Mouse (Mus musculus) lung, embryonic 15.5 days (tissue): ENCODE results near the gene Ube2z. TPM values are rescaled to one million over a fixed set of nuclear protein-coding genes. Genes with fewer than 3 reads are reported as not detected.
A peak's percentile ranks its signal among the peaks of the same experiment; 100 is the strongest.

ENCODE experiments used
- ATAC-seq: fragments of 200-750 bp; cut with Nextera tagmentation; 2 replicates; pipeline ENCODE4 v1.8.0; 2017; ENCODE audit warnings: moderate number of reproducible peaks, borderline replicate concordance; ENCODE audit not compliant: low FRiP score, low TSS enrichment; ENCODE audit errors: extremely low read depth
- H3K27ac ChIP-seq: fragments of 300-500 bp; sonication (generic); 2 replicates; pipeline ENCODE4 v1.5.1; 2015; ENCODE audit warnings: moderate library complexity, mild to moderate bottlenecking, inconsistent platforms
- H3K27me3 ChIP-seq: fragments of 300-500 bp; sonication (generic); 2 replicates; pipeline ENCODE4 v1.6.1; 2015; ENCODE audit warnings: inconsistent platforms
- H3K36me3 ChIP-seq: fragments of 300-500 bp; sonication (generic); 2 replicates; pipeline ENCODE4 v1.6.1; 2015; ENCODE audit warnings: inconsistent platforms
- H3K4me1 ChIP-seq: fragments of 300-500 bp; sonication (generic); 2 replicates; pipeline ENCODE4 v1.6.1; 2015; ENCODE audit warnings: inconsistent platforms
- H3K4me2 ChIP-seq: fragments of 300-500 bp; sonication (generic); 2 replicates; pipeline ENCODE4 v1.6.1; 2015; ENCODE audit warnings: inconsistent platforms, mild to moderate bottlenecking, moderate library complexity
- H3K4me3 ChIP-seq: fragments of 300-500 bp; sonication (generic); 2 replicates; pipeline ENCODE4 v1.5.1; 2015; ENCODE audit warnings: mild to moderate bottlenecking, inconsistent platforms
- H3K9ac ChIP-seq: fragments of 300-500 bp; sonication (generic); 2 replicates; pipeline ENCODE4 v1.6.1; 2015; ENCODE audit warnings: inconsistent platforms
- H3K9me3 ChIP-seq: fragments of 300-500 bp; sonication (generic); 2 replicates; pipeline ENCODE4 v1.6.1; 2016; ENCODE audit warnings: inconsistent platforms
- WGBS: fragments of 180-500 bp; shearing (Covaris S2); methylation state at CpG from one replicate; pipeline ENCODE4 v1.1.7; 2015; 5-methylcytosine and 5-hydroxymethylcytosine counted together
- polyA plus RNA-seq: library from polyadenylated mRNA; unstranded; fragments of >200 nt; fragmentation: Nextera tagmentation; extraction: Ambion mirVana; gene quantifications from 2 replicates; pipeline ENCODE4 v1.2.1, GENCODE M21; 2015

The Ube2z gene
- polyA plus RNA-seq, 1 experiment from 2014 or later = 45.0 TPM

- Histone ChIP-seq H3K4me1 (peaks cover 18% of the 10 kb centered on the region), H3K4me3 (peak overlapping the region; percentile 72), H3K9me3 (no peaks in the 10 kb centered on the region), H3K9ac (peak overlapping the region; percentile 16; the same call in 1 of the 2 replicates), H3K4me2 (peak overlapping the region; percentile 56), H3K27me3 (no peaks in the 10 kb centered on the region), H3K36me3 (peaks cover 10% of the 10 kb centered on the region), H3K27ac (peak overlapping the region; percentile 70)
- no peak for ATAC-seq
- 61% methylated on average over 13 of the region's 13 CpGs for WGBS
These were observed 11.3 kb upstream of the Ube2z start for GRCm38 (mm10) chr11:96076221-96077105.

GRCm38 (mm10) chr11:96075509-96076220 is 10.5 kb upstream of the Ube2z start, which contains the start of gene Atp5g1:
Atp5g1 (minus strand) TSS chr11:96075670.
- ATAC-seq = peak; percentile 97
- peaks cover 18% of the 10 kb centered on the region for H3K4me1 ChIP-seq
- H3K9me3 ChIP-seq = no peaks in the 10 kb centered on the region
- peak within 1 kb of the TSS; percentile 71 for H3K9ac ChIP-seq
- peaks cover 18% of the 10 kb centered on the region for H3K36me3 ChIP-seq
- no peaks in the 10 kb centered on the region for H3K27me3 ChIP-seq
- peak within 1 kb of the TSS; percentile 73 for H3K4me2 ChIP-seq
- H3K4me3 ChIP-seq = peak within 1 kb of the TSS; percentile 72
- under 1% methylated on average over 37 of the region's 37 CpGs for WGBS
- H3K27ac ChIP-seq = peak within 1 kb of the TSS; percentile 76

GRCm38 (mm10) chr11:96075177-96075508 is 10.0 kb upstream of the Ube2z start:
- Histone ChIP-seq H3K36me3 (peaks cover 23% of the 10 kb centered on the region), H3K9me3 (no peaks in the 10 kb centered on the region), H3K27me3 (no peaks in the 10 kb centered on the region), H3K4me3 (peak overlapping the region; percentile 72), H3K9ac (peak overlapping the region; percentile 71), H3K4me2 (peak overlapping the region; percentile 73), H3K4me1 (peaks cover 18% of the 10 kb centered on the region), H3K27ac (peak overlapping the region; percentile 76)
- ATAC-seq = no peak
- WGBS = 0% methylated on average over 15 of the region's 15 CpGs

GRCm38 (mm10) chr11:96074351-96075176 is 9.4 kb upstream of the Ube2z start:
- WGBS = 11% methylated on average over 17 of the region's 17 CpGs
- no peak for ATAC-seq
- Histone ChIP-seq H3K9ac (peak overlapping the region; percentile 71), H3K27ac (peak overlapping the region; percentile 76; the same call in 1 of the 2 replicates), H3K4me2 (peak overlapping the region; percentile 73), H3K9me3 (no peaks in the 10 kb centered on the region), H3K4me3 (peak overlapping the region; percentile 72), H3K4me1 (peaks cover 18% of the 10 kb centered on the region), H3K27me3 (no peaks in the 10 kb centered on the region), H3K36me3 (peaks cover 23% of the 10 kb centered on the region)

GRCm38 (mm10) chr11:96073295-96073993 is 8.3 kb upstream of the Ube2z start:
- Histone ChIP-seq H3K4me3 (no peak overlapping the region), H3K9ac (no peak overlapping the region)

GRCm38 (mm10) chr11:96071013-96071412 is 5.8 kb upstream of the Ube2z start:
- Histone ChIP-seq H3K4me3 (no peak overlapping the region), H3K4me1 (peaks cover 14% of the 10 kb centered on the region), H3K9ac (no peak overlapping the region), H3K4me2 (no peak overlapping the region), H3K9me3 (no peaks in the 10 kb centered on the region), H3K36me3 (peaks cover 23% of the 10 kb centered on the region), H3K27ac (no peak overlapping the region), H3K27me3 (no peaks in the 10 kb centered on the region)
- WGBS = 88% methylated on average over 1 of the region's 1 CpGs
- no peak for ATAC-seq

More at GRCm38 (mm10) chr11:96073295-96073993, 8.3 kb upstream of the Ube2z start:
- Histone ChIP-seq H3K4me1 (peaks cover 18% of the 10 kb centered on the region), H3K27ac (no peak overlapping the region), H3K36me3 (peaks cover 23% of the 10 kb centered on the region), H3K9me3 (no peaks in the 10 kb centered on the region), H3K27me3 (no peaks in the 10 kb centered on the region), H3K4me2 (peak overlapping the region; percentile 73)
- 77% methylated on average over 9 of the region's 9 CpGs for WGBS
- no peak for ATAC-seq

- no peak overlapping the region for H3K4me3 ChIP-seq
- no peaks in the 10 kb centered on the region for H3K9me3 ChIP-seq
- no peak overlapping the region for H3K27ac ChIP-seq
- ATAC-seq = no peak
- H3K9ac ChIP-seq = no peak overlapping the region
- H3K4me1 ChIP-seq = peaks cover 19% of the 10 kb centered on the region
- H3K27me3 ChIP-seq = no peaks in the 10 kb centered on the region
- 89% methylated on average over 7 of the region's 7 CpGs for WGBS
- H3K36me3 ChIP-seq = peaks cover 23% of the 10 kb centered on the region
- H3K4me2 ChIP-seq = no peak overlapping the region
These were observed 5.2 kb upstream of the Ube2z start for GRCm38 (mm10) chr11:96070353-96070752.

- Histone ChIP-seq H3K9me3 (no peaks in the 10 kb centered on the region), H3K4me2 (no peak overlapping the region), H3K4me3 (no peak overlapping the region), H3K27me3 (no peaks in the 10 kb centered on the region), H3K36me3 (peaks cover 23% of the 10 kb centered on the region), H3K27ac (no peak overlapping the region), H3K4me1 (peaks cover 19% of the 10 kb centered on the region), H3K9ac (no peak overlapping the region)
- ATAC-seq = no peak
- 67% methylated on average over 5 of the region's 5 CpGs for WGBS
These were observed 3.0 kb upstream of the Ube2z start for GRCm38 (mm10) chr11:96068231-96068630.

GRCm38 (mm10) chr11:96064521-96065214 is 520 bp downstream of the Ube2z start:
- peak; percentile 80 for ATAC-seq
- under 1% methylated on average over 42 of the region's 64 CpGs for WGBS
- peak overlapping the region; percentile 85 for H3K4me2 ChIP-seq
- H3K36me3 ChIP-seq = peaks cover 13% of the 10 kb centered on the region
- peak overlapping the region; percentile 83 for H3K27ac ChIP-seq
- H3K4me3 ChIP-seq = peak overlapping the region; percentile 95
- H3K4me1 ChIP-seq = peaks cover 28% of the 10 kb centered on the region
- H3K9ac ChIP-seq = peak overlapping the region; percentile 95
- H3K9me3 ChIP-seq = no peaks in the 10 kb centered on the region
- H3K27me3 ChIP-seq = no peaks in the 10 kb centered on the region

GRCm38 (mm10) chr11:96058309-96058708 is 6.9 kb downstream of the Ube2z start:
- no peaks in the 10 kb centered on the region for H3K27me3 ChIP-seq
- H3K9me3 ChIP-seq = no peaks in the 10 kb centered on the region
- no peak overlapping the region for H3K9ac ChIP-seq
- H3K4me1 ChIP-seq = peaks cover 12% of the 10 kb centered on the region
- no peak overlapping the region for H3K4me2 ChIP-seq
- WGBS = 89% methylated on average over 4 of the region's 4 CpGs
- peaks cover 66% of the 10 kb centered on the region for H3K36me3 ChIP-seq
- no peak overlapping the region for H3K27ac ChIP-seq
- no peak for ATAC-seq
- no peak overlapping the region for H3K4me3 ChIP-seq
